ENCODE assay signal across 10 mouse cellular contexts in the genomic region with DNA sequence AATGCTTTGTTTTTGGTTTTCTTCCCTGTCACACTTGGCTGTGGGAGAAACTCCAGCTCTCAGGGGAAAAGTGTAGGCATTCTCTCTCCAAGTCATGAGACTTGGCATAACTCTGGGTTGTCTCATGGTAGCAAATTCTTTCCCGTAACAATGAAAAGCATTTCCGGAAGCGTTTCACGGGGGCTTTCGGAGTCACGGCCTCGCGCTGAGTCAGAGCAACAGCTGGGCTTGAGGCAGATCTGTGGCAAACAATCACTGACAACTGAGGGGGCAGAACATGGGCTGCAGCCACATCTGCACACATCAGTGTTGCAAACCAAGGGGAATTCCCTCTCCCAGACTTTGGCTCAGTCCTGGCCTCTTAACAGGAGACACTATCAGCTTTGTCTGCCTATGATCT. TPM values are rescaled to one million over a fixed set of nuclear protein-coding genes. Genes with fewer than 3 reads are reported as not detected.
DNase-seq lines count a peak whose midpoint lies in the region; ATAC-seq and TF ChIP-seq lines count a peak whose summit lies in the region.
"Had no signal": no experiment of that assay in that cellular context is flagged by ENCODE, and none has a peak within 500 bp of the region (broad histone marks: within the 10 kb centered on the region; RNA-seq: fewer than 3 reads in every experiment).

No protein-coding gene starts in this region.

- no peaks in the 10 kb centered on the region for H3K9me3 ChIP-seq in heart, embryonic 11.5 days (replicated peaks; ENCODE audit: control insufficient read depth, low read length)
- no peaks in the 10 kb centered on the region for H3K9me3 ChIP-seq in hindbrain, embryonic 16.5 days (ENCODE audit: control insufficient read depth, low read length)
- H3K9me3 ChIP-seq in hindbrain, embryonic 11.5 days (ENCODE audit: control insufficient read depth, low read length): no peaks in the 10 kb centered on the region

- TF ChIP-seq CTCF in olfactory bulb, adult 2 months (IDR thresholded peaks at IDR 0.05; ENCODE audit: insufficient read depth, low read depth, low read length): no peak

- H3K27me3 ChIP-seq in heart, embryonic 11.5 days (ENCODE audit: control insufficient read depth, insufficient read depth, low read length): no peaks in the 10 kb centered on the region
- no peaks in the 10 kb centered on the region for H3K27me3 ChIP-seq in hindbrain, embryonic 16.5 days (replicated peaks; ENCODE audit: control insufficient read depth, insufficient read depth, low read length)
- no peaks in the 10 kb centered on the region for H3K27me3 ChIP-seq in hindbrain, embryonic 11.5 days (ENCODE audit: control insufficient read depth, insufficient read depth, low read length)

- H3K9ac ChIP-seq in heart, embryonic 11.5 days (ENCODE audit: low read depth, low read length): no peak overlapping the region
- H3K9ac ChIP-seq in hindbrain, embryonic 16.5 days (ENCODE audit: low read depth, low read length): no peak overlapping the region
- no peak overlapping the region for H3K9ac ChIP-seq in hindbrain, embryonic 11.5 days (ENCODE audit: low read depth, low read length)

- TF ChIP-seq POLR2A in olfactory bulb, adult 2 months (IDR thresholded peaks at IDR 0.05; ENCODE audit: insufficient read depth, low read depth, low read length): no peak

- ATAC-seq in heart, embryonic 11.5 days (replicated peaks; ENCODE audit: insufficient number of reproducible peaks, low FRiP score, low TSS enrichment): no peak
- no peak for ATAC-seq in hindbrain, embryonic 16.5 days
- no peak for ATAC-seq in erythroid progenitor cell, adult 5-6 weeks (replicated peaks; ENCODE audit: low FRiP score, poor library complexity, severe bottlenecking)
- no peak for ATAC-seq in hindbrain, embryonic 11.5 days (ENCODE audit: low FRiP score)

- no peak overlapping the region for H3K4me2 ChIP-seq in heart, embryonic 11.5 days
- H3K4me2 ChIP-seq in hindbrain, embryonic 16.5 days (ENCODE audit: low read length): no peak overlapping the region
- no peak overlapping the region for H3K4me2 ChIP-seq in hindbrain, embryonic 11.5 days (replicated peaks; ENCODE audit: low read depth, low read length)

- no peak overlapping the region for H3K27ac ChIP-seq in heart, embryonic 11.5 days (ENCODE audit: low read depth, low read length)
- 0 out of 2 replicates have a peak overlapping the region, but pooled peaks have one; percentile 21 for H3K27ac ChIP-seq in brown adipose tissue, adult 24 weeks (replicated peaks; ENCODE audit: low read depth, low read length)
- H3K27ac ChIP-seq in olfactory bulb, adult 2 months (ENCODE audit: insufficient read depth, low read depth, low read length): peak overlapping the region; percentile 50
- no peak overlapping the region for H3K27ac ChIP-seq in hindbrain, embryonic 16.5 days (ENCODE audit: low read depth, low read length)
- no peak overlapping the region for H3K27ac ChIP-seq in hindbrain, embryonic 11.5 days (ENCODE audit: low read depth, low read length)

- peaks cover 37% of the 10 kb centered on the region for H3K36me3 ChIP-seq in heart, embryonic 11.5 days (ENCODE audit: control insufficient read depth, insufficient read depth, low read length)
- H3K36me3 ChIP-seq in hindbrain, embryonic 16.5 days (ENCODE audit: control insufficient read depth, insufficient read depth, low read length): peaks cover 11% of the 10 kb centered on the region; the same call in 1 of the 2 replicates
- peaks cover 9% of the 10 kb centered on the region for H3K36me3 ChIP-seq in hindbrain, embryonic 11.5 days (ENCODE audit: control insufficient read depth, insufficient read depth, low read length)

- H3K4me3 ChIP-seq in heart, embryonic 11.5 days (ENCODE audit: low read depth, low read length): no peak overlapping the region
- no peak overlapping the region for H3K4me3 ChIP-seq in brown adipose tissue, adult 24 weeks (ENCODE audit: insufficient read depth, low read depth, low read length)
- H3K4me3 ChIP-seq in olfactory bulb, adult 2 months (ENCODE audit: insufficient read depth, low read depth, low read length): no peak overlapping the region
- no peak overlapping the region for H3K4me3 ChIP-seq in hindbrain, embryonic 16.5 days (ENCODE audit: low read length)
- no peak overlapping the region for H3K4me3 ChIP-seq in hindbrain, embryonic 11.5 days (ENCODE audit: low read depth, low read length)

- no peaks in the 10 kb centered on the region for H3K4me1 ChIP-seq in heart, embryonic 11.5 days (ENCODE audit: control insufficient read depth, insufficient read depth, low read length)
- H3K4me1 ChIP-seq in brown adipose tissue, adult 24 weeks (ENCODE audit: control insufficient read depth, insufficient read depth, insufficient read length, low read length): no peaks in the 10 kb centered on the region
- peaks cover 13% of the 10 kb centered on the region for H3K4me1 ChIP-seq in olfactory bulb, adult 2 months (ENCODE audit: control insufficient read depth, insufficient read depth, low read length)
- H3K4me1 ChIP-seq in hindbrain, embryonic 16.5 days (ENCODE audit: control insufficient read depth, insufficient read depth, low read depth, low read length): no peaks in the 10 kb centered on the region
- H3K4me1 ChIP-seq in hindbrain, embryonic 11.5 days (replicated peaks; ENCODE audit: control insufficient read depth, insufficient read depth, low read length): no peaks in the 10 kb centered on the region

- WGBS in heart, embryonic 11.5 days (ENCODE audit: insufficient replicate concordance): 89% methylated on average over 8 of the region's 8 CpGs
- WGBS in olfactory bulb, adult 2 months: 36% methylated on average over 8 of the region's 8 CpGs
- 83% methylated on average over 8 of the region's 8 CpGs for WGBS in hindbrain, embryonic 16.5 days
- WGBS in hindbrain, embryonic 11.5 days: 96% methylated on average over 8 of the region's 8 CpGs

- DNase-seq in heart, adult 11 months: peak; percentile 97
- peak; percentile 21 to 33 for DNase-seq in kidney, adult 8-10 months
- DNase-seq in hindbrain, embryonic 11.5 days (ENCODE audit: low spot score): no peak
- DNase-seq: adrenal gland, postnatal 14 days; cerebellum, postnatal 25 days had no signal

RNA-seq across cellular contexts. Expression of gene Senp2, which starts 58.1 kb away (rescaled TPM):
- polyA plus RNA-seq in heart, embryonic 11.5 days (2014; fragmentation: Nextera tagmentation; extraction: Ambion mirVana): 37.8 and 39.7 TPM in 2 replicates
- polyA plus RNA-seq in brown adipose tissue, adult 24 weeks (2012; ENCODE audit: insufficient read depth, insufficient read length, missing spikeins): 23.1 and 23.3 TPM in 2 replicates
- 137 TPM in 1 of 2 replicates, not detected in the other for polyA plus RNA-seq in olfactory bulb, adult 2 months (2012; ENCODE audit: insufficient read depth, insufficient read length, low replicate concordance, missing spikeins)
- polyA plus RNA-seq in hindbrain, embryonic 16.5 days (2015; fragmentation: Nextera tagmentation; extraction: Ambion mirVana): 43.1 and 45.5 TPM in 2 replicates
- 84.3 and 107 TPM in 2 replicates for total RNA-seq in erythroid progenitor cell, adult 5-6 weeks (2015; ENCODE audit: low replicate concordance)
- total RNA-seq in erythroid progenitor cell, adult 5-6 weeks (2017; ENCODE audit: low replicate concordance): 114 and 119 TPM in 2 replicates
- polyA plus RNA-seq in hindbrain, embryonic 11.5 days (2014; fragmentation: Nextera tagmentation; extraction: Ambion mirVana): 64.3 and 66.1 TPM in 2 replicates

Comparison
In these comparisons a context has a peak if more than half of its experiments do, and no peak if none do; other contexts are left out.
1. H3K27ac ChIP-seq: peak in brown adipose tissue, adult 24 weeks (single experiment) and olfactory bulb, adult 2 months (single experiment); none in heart, embryonic 11.5 days (single experiment), hindbrain, embryonic 16.5 days (single experiment) and hindbrain, embryonic 11.5 days (single experiment).